Comparison of ENCODE assay signal across 8 mouse cellular contexts in genomic region chr16:17723325-17723626, GRCm38 (mm10). TPM values are rescaled to one million over a fixed set of nuclear protein-coding genes. Genes with fewer than 3 reads are reported as not detected.
A peak's percentile ranks its signal among the peaks of the same experiment; 100 is the strongest.
DNase-seq lines count a peak whose midpoint lies in the region; ATAC-seq and TF ChIP-seq lines count a peak whose summit lies in the region.

No protein-coding gene starts in this region.

- DNase-seq in kidney, postnatal 0 days (ENCODE audit: low spot score) = no peak
- DNase-seq in kidney, adult 8-10 months = no peak
- DNase-seq in hindbrain, embryonic 11.5 days (ENCODE audit: low spot score) = no peak
- no peak for DNase-seq in liver, postnatal 0 days
- DNase-seq in frontal cortex, adult 2 months (ENCODE audit: extremely low spot score in 1 of 2, low spot score in 1 of 2) = no peak
- DNase-seq in retina, postnatal 1 day = no peak

- 88% methylated on average over 1 of the region's 1 CpGs for WGBS in kidney, postnatal 0 days
- WGBS in embryonic facial prominence, embryonic 12.5 days = 63% methylated on average over 1 of the region's 1 CpGs
- WGBS in hindbrain, embryonic 11.5 days = 95% methylated on average over 1 of the region's 1 CpGs
- 70% methylated on average over 1 of the region's 1 CpGs for WGBS in liver, postnatal 0 days (ENCODE audit: insufficient replicate concordance)

- peaks cover 8% of the 10 kb centered on the region for H3K4me1 ChIP-seq in kidney, postnatal 0 days (replicated peaks; ENCODE audit: insufficient read depth, low read length)
- peaks cover 12% of the 10 kb centered on the region for H3K4me1 ChIP-seq in embryonic facial prominence, embryonic 12.5 days
- H3K4me1 ChIP-seq in hindbrain, embryonic 11.5 days (replicated peaks; ENCODE audit: control insufficient read depth, insufficient read depth, low read length) = peaks cover 8% of the 10 kb centered on the region; the same call in 1 of the 2 replicates
- H3K4me1 ChIP-seq in liver, postnatal 0 days (ENCODE audit: insufficient read depth) = peaks cover 23% of the 10 kb centered on the region

- H3K27me3 ChIP-seq in kidney, postnatal 0 days (ENCODE audit: insufficient read depth, low read length) = no peaks in the 10 kb centered on the region
- no peaks in the 10 kb centered on the region for H3K27me3 ChIP-seq in embryonic facial prominence, embryonic 12.5 days
- H3K27me3 ChIP-seq in hindbrain, embryonic 11.5 days (ENCODE audit: control insufficient read depth, insufficient read depth, low read length) = no peaks in the 10 kb centered on the region
- H3K27me3 ChIP-seq in liver, postnatal 0 days (ENCODE audit: insufficient read depth, low read length) = no peaks in the 10 kb centered on the region

- H3K4me3 ChIP-seq in kidney, postnatal 0 days (replicated peaks; ENCODE audit: low read depth, low read length) = no peak overlapping the region
- H3K4me3 ChIP-seq in embryonic facial prominence, embryonic 12.5 days = no peak overlapping the region
- H3K4me3 ChIP-seq in hindbrain, embryonic 11.5 days (ENCODE audit: low read depth, low read length) = peak overlapping the region; percentile 76; the same call in 1 of the 2 replicates
- 0 out of 2 replicates have a peak overlapping the region, but pooled peaks have one; percentile 88 for H3K4me3 ChIP-seq in liver, postnatal 0 days (ENCODE audit: low read depth, low read length)

- no peaks in the 10 kb centered on the region for H3K9me3 ChIP-seq in kidney, postnatal 0 days (replicated peaks; ENCODE audit: low read length)
- no peaks in the 10 kb centered on the region for H3K9me3 ChIP-seq in embryonic facial prominence, embryonic 12.5 days
- H3K9me3 ChIP-seq in hindbrain, embryonic 11.5 days (ENCODE audit: control insufficient read depth, low read length) = no peaks in the 10 kb centered on the region
- H3K9me3 ChIP-seq in liver, postnatal 0 days (ENCODE audit: low read length) = no peaks in the 10 kb centered on the region

- H3K9ac ChIP-seq in kidney, postnatal 0 days (ENCODE audit: low read depth, low read length) = no peak overlapping the region
- H3K9ac ChIP-seq in embryonic facial prominence, embryonic 12.5 days = no peak overlapping the region
- H3K9ac ChIP-seq in hindbrain, embryonic 11.5 days (ENCODE audit: low read depth, low read length) = no peak overlapping the region
- no peak overlapping the region for H3K9ac ChIP-seq in liver, postnatal 0 days (replicated peaks)

- TF ChIP-seq CTCF in kidney, postnatal 0 days (IDR thresholded peaks at IDR 0.05; ENCODE audit: low read depth) = no peak
- TF ChIP-seq CTCF in liver, postnatal 0 days (IDR thresholded peaks at IDR 0.05; ENCODE audit: low read depth) = no peak

- no peak for ATAC-seq in kidney, postnatal 0 days (replicated peaks; ENCODE audit: low FRiP score, low read depth)
- ATAC-seq in embryonic facial prominence, embryonic 12.5 days (ENCODE audit: insufficient number of reproducible peaks, insufficient read depth, low FRiP score, low TSS enrichment) = no peak
- ATAC-seq in hindbrain, embryonic 11.5 days (ENCODE audit: low FRiP score) = no peak
- no peak for ATAC-seq in liver, postnatal 0 days
- ATAC-seq in frontal cortex, adult (ENCODE audit: low TSS enrichment) = no peak

- no peak for TF ChIP-seq EP300 in liver, postnatal 0 days (IDR thresholded peaks at IDR 0.05; ENCODE audit: low read depth)

- H3K27ac ChIP-seq in kidney, postnatal 0 days = no peak overlapping the region
- H3K27ac ChIP-seq in embryonic facial prominence, embryonic 12.5 days = 0 out of 2 replicates have a peak overlapping the region, but pooled peaks have one; percentile 54
- no peak overlapping the region for H3K27ac ChIP-seq in hindbrain, embryonic 11.5 days (ENCODE audit: low read depth, low read length)
- H3K27ac ChIP-seq in liver, postnatal 0 days (ENCODE audit: low read depth) = no peak overlapping the region

- H3K4me2 ChIP-seq in kidney, postnatal 0 days (ENCODE audit: low read length) = peak overlapping the region; percentile 94; the same call in 1 of the 2 replicates
- peak overlapping the region; percentile 46; the same call in 1 of the 2 replicates for H3K4me2 ChIP-seq in embryonic facial prominence, embryonic 12.5 days (replicated peaks)
- H3K4me2 ChIP-seq in hindbrain, embryonic 11.5 days (replicated peaks; ENCODE audit: low read depth, low read length) = no peak overlapping the region
- peak overlapping the region; percentile 90 for H3K4me2 ChIP-seq in liver, postnatal 0 days (ENCODE audit: low read depth, low read length)

- H3K36me3 ChIP-seq in kidney, postnatal 0 days (ENCODE audit: insufficient read depth, low read length) = no peaks in the 10 kb centered on the region
- no peaks in the 10 kb centered on the region for H3K36me3 ChIP-seq in embryonic facial prominence, embryonic 12.5 days
- H3K36me3 ChIP-seq in hindbrain, embryonic 11.5 days (ENCODE audit: control insufficient read depth, insufficient read depth, low read length) = no peaks in the 10 kb centered on the region
- no peaks in the 10 kb centered on the region for H3K36me3 ChIP-seq in liver, postnatal 0 days (replicated peaks; ENCODE audit: insufficient read depth, low read length)

RNA-seq across cellular contexts. Expression of gene Med15, which starts 9.4 kb away (rescaled TPM):
- polyA plus RNA-seq in kidney, postnatal 0 days (2015; fragmentation: Nextera tagmentation; extraction: Ambion mirVana) = 29.4 TPM in 2 replicates
- 44.5 and 48.2 TPM in 2 replicates for polyA plus RNA-seq in embryonic facial prominence, embryonic 12.5 days (2016; fragmentation: Nextera tagmentation; extraction: Ambion mirVana)
- polyA plus RNA-seq in hindbrain, embryonic 11.5 days (2014; fragmentation: Nextera tagmentation; extraction: Ambion mirVana) = 34.2 and 42.8 TPM in 2 replicates
- polyA plus RNA-seq in liver, postnatal 0 days (2015; fragmentation: Nextera tagmentation; extraction: Ambion mirVana) = 11.0 and 11.6 TPM in 2 replicates
- polyA plus RNA-seq in frontal cortex, adult 2 months (2012; rRNA removed) = 74.4 and 77.8 TPM in 2 replicates

RNA-seq across cellular contexts. Expression of gene Klhl22, which starts 36.1 kb away (rescaled TPM):
- polyA plus RNA-seq in kidney, postnatal 0 days (2015; fragmentation: Nextera tagmentation; extraction: Ambion mirVana) = 39.3 and 42.8 TPM in 2 replicates
- 92.6 and 94.5 TPM in 2 replicates for polyA plus RNA-seq in embryonic facial prominence, embryonic 12.5 days (2016; fragmentation: Nextera tagmentation; extraction: Ambion mirVana)
- 44.8 and 45.0 TPM in 2 replicates for polyA plus RNA-seq in hindbrain, embryonic 11.5 days (2014; fragmentation: Nextera tagmentation; extraction: Ambion mirVana)
- polyA plus RNA-seq in liver, postnatal 0 days (2015; fragmentation: Nextera tagmentation; extraction: Ambion mirVana) = 7.8 and 8.0 TPM in 2 replicates
- polyA plus RNA-seq in frontal cortex, adult 2 months (2012; rRNA removed) = 88.5 and 106 TPM in 2 replicates

Comparison
In these comparisons a context has a peak if more than half of its experiments do, and no peak if none do; other contexts are left out.
1. H3K4me3 ChIP-seq: peak in hindbrain, embryonic 11.5 days (single experiment) and liver, postnatal 0 days (single experiment); none in kidney, postnatal 0 days (single experiment) and embryonic facial prominence, embryonic 12.5 days (single experiment).